Mouse (Mus musculus): Measurements from ENCODE around the gene Stpg4.
A peak's percentile ranks its signal among the peaks of the same experiment; 100 is the strongest.

Gene Stpg4

DNA sequence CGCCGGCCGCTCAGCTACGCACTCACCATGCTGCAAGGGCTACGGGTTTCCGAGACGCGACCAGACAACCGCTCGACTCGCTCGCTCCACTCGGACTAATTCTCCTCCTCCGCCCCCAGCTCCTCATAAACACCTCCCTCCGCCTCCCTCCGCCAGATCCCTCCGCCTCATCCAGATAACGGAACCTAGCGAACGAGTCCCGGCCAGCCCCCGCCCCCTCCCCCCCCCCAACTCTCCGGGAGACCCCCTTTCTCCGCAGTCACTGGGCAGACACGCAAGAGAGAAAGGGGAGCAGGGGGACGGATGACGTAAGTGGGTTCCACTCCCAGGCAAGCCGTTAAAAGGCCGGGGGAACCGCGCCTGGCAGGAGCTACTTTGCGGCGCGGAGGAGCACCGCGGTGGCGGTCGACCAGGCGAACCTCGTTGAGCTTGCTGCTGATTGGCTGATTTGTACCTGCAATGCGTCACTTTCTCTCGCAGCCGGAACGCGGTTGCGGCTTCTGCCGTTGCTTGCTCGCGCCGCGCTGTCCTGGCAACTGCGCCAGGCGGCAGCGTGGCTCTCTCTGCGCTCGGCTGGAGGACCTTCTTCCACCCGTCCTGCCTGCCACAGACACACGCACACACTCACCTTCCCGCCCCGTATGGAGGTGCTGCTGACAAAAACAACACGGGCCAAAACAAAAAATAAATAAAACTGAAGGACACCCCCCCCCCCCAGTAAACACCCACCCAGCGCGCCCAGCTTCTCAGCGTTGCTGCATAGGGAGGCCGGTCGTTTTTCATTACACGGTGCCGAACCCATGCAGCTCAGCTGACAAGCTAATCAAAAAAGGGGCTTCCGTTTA, 19.4 kb upstream of the Stpg4 start, which contains the start of gene Calm2:
TSS of gene Calm2 (minus strand) at position 169 of the 845 bp plus-strand sequence.
- DNase-seq (ENCODE audit: low spot score in 2 of 2) = peak; percentile 96 to 98

DNA sequence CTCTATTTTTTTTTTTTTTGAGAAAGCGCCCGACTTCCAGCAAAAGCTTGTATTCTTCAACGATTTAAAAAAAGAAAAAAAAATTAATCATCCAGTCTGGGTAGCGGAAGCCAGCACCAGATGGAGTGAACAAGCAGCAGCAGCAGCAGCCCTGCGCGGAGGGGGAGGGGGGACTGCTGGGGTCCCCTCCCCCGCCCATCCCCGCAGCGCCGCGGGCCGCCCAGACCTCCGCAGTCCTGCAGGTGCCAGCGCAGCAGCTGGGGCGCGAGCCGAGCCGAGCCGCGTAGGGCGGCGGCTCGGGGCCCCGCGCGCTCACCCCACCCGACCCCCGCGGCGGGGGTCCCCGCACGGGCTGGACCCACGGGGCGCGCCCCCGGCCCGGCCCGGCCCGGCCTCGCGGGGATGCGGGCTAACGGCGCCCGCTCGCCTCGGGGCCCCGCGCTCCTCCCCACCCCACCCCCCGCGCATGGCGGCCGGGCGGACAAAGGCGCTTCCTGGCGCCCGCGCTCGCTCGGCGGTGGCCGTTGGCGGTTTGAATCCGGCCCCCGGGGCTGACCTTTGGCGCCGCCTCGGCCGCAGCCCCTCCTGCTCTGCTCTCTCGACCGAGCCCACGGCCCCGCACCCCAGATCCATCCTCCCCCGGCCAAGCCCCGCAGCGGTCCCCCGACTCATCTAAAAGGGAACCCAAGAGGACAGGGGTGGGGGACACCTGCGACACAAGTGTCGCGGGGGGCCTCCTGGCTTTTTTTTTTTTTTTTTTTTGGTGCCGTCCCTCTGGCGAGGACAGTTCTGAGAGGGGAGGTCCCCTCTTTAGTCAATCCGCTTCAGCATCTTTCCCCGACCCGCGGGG, 18.6 kb upstream of the Stpg4 start:
- peak in 1 of 2 experiments; percentile 57 for DNase-seq (ENCODE audit: low spot score in 2 of 2)

DNA sequence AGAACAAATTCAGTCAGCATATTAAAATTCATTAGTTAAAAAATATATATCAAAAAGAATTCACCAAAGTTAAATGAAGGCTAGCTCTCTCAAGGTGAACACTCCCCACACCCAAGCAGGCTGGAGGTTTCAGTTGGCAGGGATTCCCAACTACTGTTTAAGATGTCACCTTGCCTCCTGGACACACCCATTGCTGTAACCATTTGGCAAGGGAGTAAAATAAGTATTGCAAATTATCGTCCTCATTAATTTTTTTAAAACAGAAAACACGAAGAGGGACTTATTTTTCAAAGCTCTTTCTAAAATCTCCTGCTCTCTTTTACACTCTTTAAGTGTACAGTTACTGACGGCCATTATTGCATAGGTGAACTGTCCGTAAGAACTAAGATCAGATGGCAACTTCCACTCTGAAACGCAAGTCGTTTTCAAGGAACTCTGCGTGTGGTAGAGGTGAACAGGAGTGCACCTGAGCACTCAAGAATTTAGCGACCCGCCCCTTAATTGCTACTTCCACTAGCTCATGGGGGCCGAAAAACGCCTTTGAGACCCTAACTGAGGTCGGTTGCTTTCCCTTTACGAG, 17.9 kb upstream of the Stpg4 start:
- no peak for DNase-seq (ENCODE audit: low spot score in 2 of 2)

DNA sequence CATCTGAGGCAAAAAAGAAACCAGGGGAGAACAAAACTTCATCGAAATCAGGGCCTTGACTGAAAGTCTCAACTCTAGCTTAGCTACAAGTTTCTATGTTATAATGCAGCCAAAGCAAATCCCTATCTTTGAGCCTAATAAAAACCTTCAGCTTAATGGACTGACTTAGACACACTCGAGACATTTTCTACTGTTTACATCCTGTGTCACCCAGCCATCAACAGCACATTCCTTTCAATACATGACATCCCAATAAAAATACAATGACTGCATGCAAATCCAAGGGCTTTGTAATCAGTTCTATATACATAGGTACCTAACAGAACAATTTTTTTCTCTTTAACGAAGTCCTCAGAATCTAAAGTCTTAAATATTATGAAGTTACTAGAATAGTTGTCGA, 17.2 kb upstream of the Stpg4 start:
- no peak for DNase-seq (ENCODE audit: low spot score in 2 of 2)

DNA sequence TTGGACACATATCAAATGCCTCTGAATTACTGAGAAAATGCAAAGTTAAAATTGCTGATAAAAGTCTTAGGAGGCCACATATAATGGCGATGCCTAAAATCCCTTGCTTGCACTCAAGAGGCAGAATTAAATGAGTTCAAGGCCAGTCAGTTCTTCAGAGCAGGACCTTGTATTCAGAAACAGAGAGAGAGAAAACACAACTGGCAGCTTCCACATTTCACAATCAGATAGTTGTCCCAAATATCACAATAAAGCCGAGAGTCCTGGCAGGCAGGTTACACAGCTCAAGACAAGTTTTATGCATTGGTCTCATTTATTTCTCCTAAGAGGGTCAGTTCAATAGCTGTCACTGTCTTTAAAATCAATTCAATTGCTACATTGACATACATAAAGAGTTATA, 14.0 kb upstream of the Stpg4 start:
- no peak for DNase-seq (ENCODE audit: low spot score in 2 of 2)

DNA sequence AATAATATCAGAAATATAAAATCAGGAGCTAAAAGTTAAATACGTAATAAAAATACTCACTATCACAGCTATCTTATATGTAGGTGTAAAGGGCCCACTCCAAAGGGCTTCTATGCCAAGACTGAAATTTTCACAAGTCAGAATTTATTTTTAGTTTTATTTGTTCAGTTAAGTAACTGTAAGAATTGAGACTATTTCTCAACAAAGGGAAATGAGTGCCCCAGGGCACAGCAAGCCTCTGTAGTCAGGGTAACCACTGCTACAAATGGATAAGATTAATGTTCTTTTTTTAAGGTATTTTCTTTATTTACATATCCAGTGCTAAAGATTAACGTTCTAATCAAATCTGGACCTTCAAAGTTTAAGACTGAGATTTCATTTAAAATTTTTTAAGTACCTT, 11.9 kb upstream of the Stpg4 start:
- DNase-seq (ENCODE audit: low spot score in 2 of 2) = no peak

DNA sequence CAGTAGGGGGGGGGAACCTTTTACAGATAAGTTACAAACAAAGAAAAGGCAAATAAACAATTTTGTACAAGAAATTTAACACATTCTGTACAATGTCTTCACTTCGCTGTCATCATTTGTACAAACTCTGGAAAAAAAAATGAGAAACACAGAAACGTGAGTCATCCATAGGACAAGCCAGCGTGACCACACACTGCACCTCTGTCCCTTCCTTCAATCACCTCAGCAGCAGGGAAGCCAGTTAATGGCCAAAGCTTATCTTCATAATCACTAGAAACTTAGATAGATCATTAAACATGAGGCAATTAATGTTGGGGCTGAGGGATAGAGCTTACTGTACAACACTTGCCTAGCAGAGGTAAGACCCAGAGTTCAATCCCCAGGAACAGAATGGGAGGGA, 6.4 kb upstream of the Stpg4 start:
- no peak for DNase-seq (ENCODE audit: low spot score in 2 of 2)

DNA sequence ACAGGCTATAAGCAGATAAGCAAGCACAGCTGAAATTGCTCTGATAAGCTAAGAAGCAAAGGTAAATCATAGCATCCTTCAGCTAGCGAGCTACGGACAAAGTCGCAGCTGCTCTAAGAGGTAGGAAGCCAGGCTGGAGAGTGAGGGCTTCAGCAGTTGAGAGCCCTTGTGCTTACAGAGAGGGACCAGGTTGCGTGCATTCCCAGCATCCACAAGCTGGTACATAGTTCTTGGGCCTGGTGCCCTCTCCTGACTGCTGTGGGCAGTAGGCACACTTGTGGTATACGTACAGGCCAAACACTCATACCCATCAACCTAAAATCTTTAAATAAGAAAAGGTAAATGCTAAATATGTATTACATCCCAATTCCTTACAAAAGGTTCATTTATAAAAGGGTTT, 5.2 kb upstream of the Stpg4 start:
- DNase-seq (ENCODE audit: low spot score in 2 of 2) = no peak

DNA sequence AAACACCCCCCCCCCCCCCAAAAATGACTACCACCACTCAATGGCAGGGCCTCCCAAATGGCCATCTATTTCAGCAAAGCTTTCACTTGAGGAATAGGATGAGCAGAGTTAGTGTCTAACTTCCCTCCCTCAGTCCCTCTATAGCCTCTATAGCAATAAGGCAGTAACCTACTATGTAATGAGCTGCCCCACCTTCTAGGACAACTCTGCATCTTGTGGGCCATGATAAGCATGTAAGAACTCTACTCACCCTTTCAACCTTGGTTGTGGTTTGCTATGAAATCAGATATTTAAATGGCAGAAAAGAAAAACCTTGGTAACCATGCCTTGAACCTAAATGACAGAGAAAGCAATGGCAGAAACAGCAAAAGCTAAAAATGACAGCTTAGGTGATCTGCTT, 4.8 kb upstream of the Stpg4 start:
- DNase-seq (ENCODE audit: low spot score in 2 of 2) = no peak

DNA sequence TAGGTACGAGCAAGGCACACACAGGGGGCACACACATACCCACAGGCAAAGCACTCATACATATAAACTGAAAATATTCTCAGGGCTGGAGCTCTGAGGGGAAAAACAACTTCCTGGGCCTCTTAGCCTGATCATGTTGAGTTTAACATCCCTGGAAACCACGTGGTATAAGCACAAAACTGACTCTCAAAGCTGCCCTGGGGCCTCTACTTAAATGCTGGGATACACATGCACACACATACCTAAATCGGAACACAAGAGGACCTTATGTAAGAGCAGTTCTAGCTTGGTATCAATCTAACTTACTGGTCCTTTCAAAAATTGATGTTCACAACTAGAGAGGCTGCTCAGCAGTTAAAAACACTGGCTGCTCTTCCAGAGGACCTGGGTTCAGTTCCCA, 1.9 kb upstream of the Stpg4 start:
- no peak for DNase-seq (ENCODE audit: low spot score in 2 of 2)

DNA sequence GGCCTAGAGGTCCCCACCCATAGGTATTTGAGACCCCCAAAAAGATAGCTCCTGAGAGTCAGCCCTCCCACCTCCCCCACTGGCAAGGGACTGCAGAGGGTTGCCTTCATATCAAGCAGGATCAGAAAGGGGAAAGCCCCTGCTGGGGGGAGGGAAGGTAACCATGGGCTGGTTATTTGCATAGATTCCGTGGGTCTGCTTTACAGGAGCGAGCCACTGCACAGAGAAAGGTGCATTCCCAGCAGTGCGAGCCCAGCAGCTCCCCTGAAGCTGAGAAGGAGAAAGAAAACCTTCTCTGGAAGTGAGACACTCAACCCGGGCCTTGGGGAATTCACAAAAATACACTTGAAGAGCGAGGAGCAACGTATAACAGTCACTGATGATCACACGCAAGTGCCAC, 9.5 kb downstream of the Stpg4 start:
- no peak for DNase-seq (ENCODE audit: low spot score in 2 of 2)

DNA sequence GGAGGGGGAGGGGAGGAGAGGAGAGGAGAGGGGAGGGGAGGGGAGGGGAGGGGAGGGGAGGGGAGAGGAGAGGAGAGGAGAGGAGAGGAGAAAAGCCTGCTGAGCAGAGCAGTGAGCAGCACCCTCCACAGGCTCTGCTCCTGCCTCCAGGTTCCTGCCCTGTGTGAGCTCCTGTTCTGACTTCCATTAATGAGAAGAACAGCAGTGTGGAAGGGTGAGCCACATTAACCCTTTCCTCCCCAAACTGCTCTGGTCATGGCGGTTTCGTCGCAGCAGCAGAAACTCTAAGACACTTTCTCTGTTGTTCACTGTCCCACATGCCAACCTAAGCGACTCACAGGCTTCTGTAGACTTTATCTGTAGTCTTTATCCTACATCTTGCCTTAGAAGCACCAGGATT, 20.9 kb downstream of the Stpg4 start:
- DNase-seq (ENCODE audit: low spot score in 2 of 2) = no peak

DNA sequence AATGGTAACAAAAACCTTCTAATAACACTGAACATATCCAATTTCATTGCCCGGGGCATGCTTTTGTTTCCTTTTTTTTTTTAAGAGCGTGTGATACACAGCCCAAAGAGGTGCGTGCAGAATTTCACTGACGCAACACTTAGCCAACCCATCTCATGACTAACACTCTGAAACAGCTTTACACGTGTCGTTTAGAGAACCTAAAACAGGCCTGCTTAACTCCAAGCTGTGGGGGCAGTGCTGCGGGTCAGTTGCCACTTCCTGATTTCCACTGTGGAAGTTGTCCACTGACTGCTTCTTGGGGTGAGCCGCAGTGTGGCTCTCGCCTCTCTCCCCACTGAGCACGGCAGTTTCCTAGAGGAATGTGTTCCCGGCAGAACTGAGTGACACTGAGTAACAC, 22.0 kb downstream of the Stpg4 start:
- no peak for DNase-seq (ENCODE audit: low spot score in 2 of 2)

DNA sequence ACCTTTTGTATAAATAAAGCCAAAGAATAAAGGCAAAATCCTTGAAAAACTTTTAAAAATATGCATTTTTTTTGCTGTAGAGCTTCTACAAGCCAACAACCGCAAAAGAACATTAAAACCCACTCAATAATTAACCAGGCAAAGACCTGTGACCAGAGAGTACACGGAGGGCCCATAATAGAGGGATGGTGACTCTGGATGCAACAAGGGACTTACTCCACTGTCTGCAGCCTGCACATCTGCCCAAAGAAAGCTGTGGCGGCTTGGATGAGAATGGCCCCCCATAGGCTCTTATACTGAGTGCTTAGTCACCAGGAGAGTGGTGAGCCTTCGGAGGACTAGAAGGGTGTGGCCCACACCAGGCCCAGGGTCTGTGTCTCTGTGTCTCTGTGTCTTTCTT, 24.1 kb downstream of the Stpg4 start:
- DNase-seq (ENCODE audit: low spot score in 2 of 2) = no peak

DNA sequence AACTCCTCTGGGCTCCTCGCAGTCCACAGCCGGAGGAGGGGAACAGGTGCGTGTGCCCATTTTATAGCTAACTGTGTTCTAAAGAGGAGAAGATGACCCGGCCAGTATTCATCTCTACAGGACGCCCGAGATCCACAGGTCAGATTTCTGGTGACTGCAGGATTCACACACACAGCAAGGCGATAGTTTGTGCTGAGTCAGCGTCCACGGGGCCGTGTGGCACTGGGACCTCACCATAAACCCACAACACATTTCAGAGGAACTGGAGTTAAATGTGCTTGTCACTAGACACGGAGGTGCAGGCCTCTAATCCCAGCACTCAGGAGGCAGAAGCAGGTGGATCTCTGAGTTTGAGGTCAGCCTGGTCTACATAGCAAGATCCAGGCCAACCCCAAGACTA, 25.1 kb downstream of the Stpg4 start:
- no peak for DNase-seq (ENCODE audit: low spot score in 2 of 2)

DNA sequence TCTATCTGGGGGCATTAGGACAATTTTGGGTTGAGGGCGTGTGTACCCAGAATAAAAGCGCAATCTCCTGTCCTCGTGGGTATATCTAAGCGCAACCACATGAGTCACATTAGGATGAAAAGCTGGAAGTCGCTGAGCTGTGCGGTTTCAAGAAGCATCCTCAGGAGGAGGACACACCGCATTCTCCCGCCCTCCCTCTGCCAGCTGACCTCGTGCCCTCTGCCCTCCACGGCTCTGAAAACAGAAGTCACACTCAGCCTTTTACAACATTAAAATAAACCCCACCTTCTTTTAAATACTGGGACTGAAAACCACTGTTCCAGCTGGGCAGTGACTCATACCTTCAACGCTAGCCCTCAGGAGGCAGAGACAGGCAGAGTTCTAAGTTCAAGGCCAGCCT, 30.5 kb downstream of the Stpg4 start:
- DNase-seq (ENCODE audit: low spot score in 2 of 2) = no peak

DNA sequence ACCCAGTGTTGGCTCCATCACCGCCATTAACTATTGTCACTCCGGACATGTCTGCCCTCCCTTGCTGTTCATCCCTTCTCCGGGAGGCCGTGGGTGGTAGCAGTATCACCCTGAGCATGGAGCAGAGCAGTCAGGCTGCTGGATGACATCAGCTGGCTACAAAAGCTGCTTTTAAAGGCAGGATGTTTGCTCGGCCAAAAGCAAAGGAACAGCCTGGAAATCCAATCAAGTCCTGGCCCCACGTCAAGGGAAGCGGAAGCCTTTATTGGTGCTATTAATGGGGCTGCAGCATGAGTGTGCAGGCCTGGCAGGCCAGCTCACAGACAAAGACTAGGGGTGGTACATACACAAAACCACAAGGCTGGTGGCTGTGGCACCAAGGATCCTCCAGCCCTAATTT, 36.3 kb downstream of the Stpg4 start:
- DNase-seq (ENCODE audit: low spot score in 2 of 2) = peak in 1 of 2 experiments; percentile 15

DNA sequence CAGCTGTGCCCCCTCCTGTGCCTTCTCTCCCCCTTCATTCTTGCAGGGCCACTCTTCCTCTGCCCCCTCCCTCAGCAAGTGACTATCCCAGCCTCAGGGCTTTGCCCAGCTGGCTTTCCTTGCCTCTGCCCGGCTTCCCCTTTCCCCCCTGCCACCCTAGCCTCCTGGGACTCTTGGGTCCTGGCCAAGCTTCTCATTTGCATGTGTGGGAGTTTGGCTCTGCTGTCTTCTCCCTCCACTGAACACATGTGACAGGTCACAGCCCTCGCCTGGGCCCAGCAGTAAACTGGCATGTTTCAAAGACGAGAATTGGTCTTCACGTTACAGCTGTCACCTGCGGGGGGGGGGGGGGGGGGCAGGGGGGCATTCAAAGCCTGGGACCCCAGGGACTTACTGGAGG, 40.5 kb downstream of the Stpg4 start:
- peak in 1 of 2 experiments; percentile 23 for DNase-seq (ENCODE audit: low spot score in 2 of 2)

DNA sequence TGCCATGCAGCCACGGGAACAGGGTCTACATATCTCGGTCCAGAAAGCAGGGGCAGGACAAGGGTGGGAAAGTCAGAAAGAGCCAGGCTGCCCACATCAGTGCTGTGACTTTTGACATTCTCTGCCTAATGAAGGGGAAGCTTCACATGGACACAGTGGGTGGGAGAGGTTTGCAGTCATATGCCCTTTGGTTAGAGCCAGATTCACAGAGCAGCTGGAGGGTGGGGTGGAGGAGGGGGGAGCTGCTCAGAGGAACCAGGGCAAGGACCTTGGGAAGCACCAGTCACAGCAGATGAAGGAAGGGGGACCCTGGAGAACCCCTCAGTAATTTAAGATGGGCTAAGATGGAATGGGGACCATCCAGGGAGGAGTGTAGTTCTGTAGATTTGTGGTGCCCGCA, 41.7 kb downstream of the Stpg4 start:
- no peak for DNase-seq (ENCODE audit: low spot score in 2 of 2)

DNA sequence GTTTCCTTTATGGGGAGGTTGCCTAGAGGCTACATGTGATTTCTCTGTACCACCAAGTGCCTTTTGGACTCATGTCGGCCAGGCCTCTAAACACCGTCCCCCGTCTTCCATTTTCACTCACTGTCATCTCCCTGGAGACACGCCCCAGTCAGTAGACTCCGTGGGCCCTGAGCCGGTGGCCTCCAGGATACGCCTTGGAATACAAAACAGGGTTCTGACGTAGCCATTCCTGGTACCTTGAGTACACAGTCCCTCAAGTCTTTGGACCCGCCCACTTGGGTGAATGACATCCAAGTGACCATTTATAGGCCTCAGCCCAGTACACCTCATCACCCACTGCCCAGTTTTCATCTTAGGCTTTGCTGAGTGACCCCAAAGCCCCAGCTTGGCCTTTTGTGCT, 46.9 kb downstream of the Stpg4 start:
- DNase-seq (ENCODE audit: low spot score in 2 of 2) = no peak

DNA sequence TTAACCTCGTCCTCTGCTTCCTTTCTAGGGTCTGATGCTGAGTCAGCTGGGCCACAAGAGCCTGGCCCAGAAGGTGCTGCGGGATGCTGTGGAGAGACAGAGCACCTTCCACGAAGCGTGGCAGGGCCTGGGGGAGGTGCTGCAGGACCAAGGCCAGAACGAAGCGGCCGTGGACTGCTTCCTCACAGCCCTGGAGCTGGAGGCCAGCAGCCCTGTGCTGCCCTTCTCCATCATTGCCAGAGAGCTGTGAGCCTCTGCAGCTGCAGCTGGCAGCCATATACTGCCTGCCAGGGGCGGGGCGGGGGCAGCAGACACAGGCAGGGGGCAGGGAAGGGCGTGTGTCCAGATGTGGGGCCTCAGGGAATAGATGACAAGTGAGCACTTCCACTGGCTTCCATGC, 47.7 kb downstream of the Stpg4 start:
- no peak for DNase-seq (ENCODE audit: low spot score in 2 of 2)

DNA sequence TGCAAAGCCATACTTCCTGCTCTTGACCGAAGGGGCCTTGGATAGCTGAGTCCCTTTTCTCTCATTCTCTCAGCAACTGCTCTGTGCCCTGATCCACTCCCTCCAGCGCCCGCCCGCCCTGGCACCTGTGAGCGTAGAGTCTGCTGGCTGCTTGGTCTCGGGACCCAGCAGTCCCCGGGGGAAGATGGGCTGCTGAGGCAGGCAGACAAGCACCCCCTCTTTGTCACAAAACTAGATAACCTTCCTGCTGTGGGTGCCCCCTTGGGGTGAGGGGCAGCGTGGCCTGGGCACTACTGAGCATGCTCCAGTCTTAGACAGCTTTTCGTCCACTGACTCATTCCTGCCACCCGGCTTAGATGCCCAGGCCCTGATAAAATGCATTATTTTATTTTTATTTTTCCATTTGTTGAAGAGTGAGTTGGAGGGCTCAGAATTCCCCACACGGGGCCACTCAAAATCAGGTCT, 48.3 kb downstream of the Stpg4 start:
- DNase-seq (ENCODE audit: low spot score in 2 of 2) = no peak

Data from frontal cortex, postnatal 14 days (tissue).